Comparison of ENCODE assay signal across 8 mouse cellular contexts in genomic region chr2:180257963-180258865, GRCm38 (mm10). TPM values are rescaled to one million over a fixed set of nuclear protein-coding genes. Genes with fewer than 3 reads are reported as not detected.
DNase-seq lines count a peak whose midpoint lies in the region; ATAC-seq lines count a peak whose summit lies in the region.
"Had no signal": no experiment of that assay in that cellular context is flagged by ENCODE, and none has a peak within 500 bp of the region (broad histone marks: within the 10 kb centered on the region; RNA-seq: fewer than 3 reads in every experiment).

No protein-coding gene starts in this region.

- H3K36me3 ChIP-seq in megakaryocyte, embryonic 14.5 days (replicated peaks; ENCODE audit: low read length) = peaks cover 51% of the 10 kb centered on the region
- peaks cover 49% of the 10 kb centered on the region for H3K36me3 ChIP-seq in forebrain, embryonic 13.5 days (ENCODE audit: poor library complexity, severe bottlenecking)
- H3K36me3 ChIP-seq in limb, embryonic 13.5 days = peaks cover 50% of the 10 kb centered on the region
- peaks cover 30% of the 10 kb centered on the region for H3K36me3 ChIP-seq in stomach, embryonic 14.5 days (ENCODE audit: control insufficient read depth, insufficient read depth, low read length)

- H3K4me3 ChIP-seq in megakaryocyte, embryonic 14.5 days (replicated peaks) = peak overlapping the region; percentile 91
- peak overlapping the region; percentile 90 for H3K4me3 ChIP-seq in forebrain, embryonic 13.5 days
- peak overlapping the region; percentile 93 for H3K4me3 ChIP-seq in limb, embryonic 13.5 days
- H3K4me3 ChIP-seq in stomach, embryonic 14.5 days (ENCODE audit: low read depth, low read length) = peak overlapping the region; percentile 90

- WGBS in forebrain, embryonic 13.5 days = 53% methylated on average over 11 of the region's 11 CpGs
- WGBS in limb, embryonic 13.5 days = 48% methylated on average over 11 of the region's 11 CpGs
- whole genome bisulfite sequencing in stomach, embryonic 14.5 days = 48% methylated on average over 11 of the region's 11 CpGs

- peaks cover 65% of the 10 kb centered on the region for H3K4me1 ChIP-seq in megakaryocyte, embryonic 14.5 days
- peaks cover 16% of the 10 kb centered on the region for H3K4me1 ChIP-seq in forebrain, embryonic 13.5 days
- peaks cover 22% of the 10 kb centered on the region for H3K4me1 ChIP-seq in limb, embryonic 13.5 days
- H3K4me1 ChIP-seq in stomach, embryonic 14.5 days (ENCODE audit: control insufficient read depth, insufficient read depth, low read length) = 0 out of 2 replicates have a peak, but pooled peaks cover 7% of the 10 kb centered on the region

- no peaks in the 10 kb centered on the region for H3K9me3 ChIP-seq in megakaryocyte, embryonic 14.5 days
- no peaks in the 10 kb centered on the region for H3K9me3 ChIP-seq in forebrain, embryonic 13.5 days (replicated peaks)
- no peaks in the 10 kb centered on the region for H3K9me3 ChIP-seq in limb, embryonic 13.5 days
- H3K9me3 ChIP-seq in stomach, embryonic 14.5 days (ENCODE audit: control insufficient read depth, low read depth, low read length) = no peaks in the 10 kb centered on the region

- no peak overlapping the region; the same call in 1 of the 2 replicates for H3K27ac ChIP-seq in forebrain, embryonic 13.5 days
- peak overlapping the region; percentile 91; the same call in 1 of the 2 replicates for H3K27ac ChIP-seq in limb, embryonic 13.5 days
- peak overlapping the region; percentile 77; the same call in 1 of the 2 replicates for H3K27ac ChIP-seq in stomach, embryonic 14.5 days (ENCODE audit: low read length)

- no peaks in the 10 kb centered on the region for H3K27me3 ChIP-seq in megakaryocyte, embryonic 14.5 days (replicated peaks)
- H3K27me3 ChIP-seq in forebrain, embryonic 13.5 days = no peaks in the 10 kb centered on the region
- H3K27me3 ChIP-seq in limb, embryonic 13.5 days = no peaks in the 10 kb centered on the region
- H3K27me3 ChIP-seq in stomach, embryonic 14.5 days (ENCODE audit: control insufficient read depth, insufficient read depth, low read length) = no peaks in the 10 kb centered on the region

- no peak for ATAC-seq in megakaryocyte, adult 5-6 weeks (ENCODE audit: poor library complexity, severe bottlenecking)
- ATAC-seq in forebrain, embryonic 13.5 days = no peak
- no peak for ATAC-seq in limb, embryonic 13.5 days (ENCODE audit: low FRiP score, low read depth)
- ATAC-seq in stomach, embryonic 14.5 days (ENCODE audit: insufficient number of reproducible peaks, insufficient read depth, low FRiP score, low read depth) = no peak

- peak overlapping the region; percentile 92 for H3K4me2 ChIP-seq in forebrain, embryonic 13.5 days
- peak overlapping the region; percentile 91 for H3K4me2 ChIP-seq in limb, embryonic 13.5 days (replicated peaks)
- peak overlapping the region; percentile 82 for H3K4me2 ChIP-seq in stomach, embryonic 14.5 days (replicated peaks; ENCODE audit: low read depth, low read length)

- peak overlapping the region; percentile 96 for H3K9ac ChIP-seq in forebrain, embryonic 13.5 days
- peak overlapping the region; percentile 94 for H3K9ac ChIP-seq in limb, embryonic 13.5 days
- peak overlapping the region; percentile 82 for H3K9ac ChIP-seq in stomach, embryonic 14.5 days (replicated peaks; ENCODE audit: low read depth, low read length)

- no peak for DNase-seq in natural killer cell, adult 2 months (ENCODE audit: low spot score in 2 of 2)
- DNase-seq in gastrocnemius, postnatal 4 days (ENCODE audit: low spot score in 2 of 2) = no peak
- DNase-seq: lung, postnatal 36 days had no signal

RNA-seq across cellular contexts. Expression of gene Rps21, which starts 1.0 kb away (rescaled TPM):
- polyA plus RNA-seq in megakaryocyte, embryonic 14.5 days (2012; ENCODE audit: insufficient read depth, low replicate concordance) = 99.7 and 1,213 TPM in 2 replicates
- 1,036 and 1,070 TPM in 2 replicates for total RNA-seq in megakaryocyte, adult 5-6 weeks (2015)
- total RNA-seq in megakaryocyte, adult 5-6 weeks (2017) = 1,935 and 2,289 TPM in 2 replicates
- polyA plus RNA-seq in forebrain, embryonic 13.5 days (2015; fragmentation: Nextera tagmentation; extraction: Ambion mirVana) = 483 and 550 TPM in 2 replicates
- 572 and 605 TPM in 2 replicates for polyA plus RNA-seq in limb, embryonic 13.5 days (2015; fragmentation: Nextera tagmentation; extraction: Ambion mirVana)
- polyA plus RNA-seq in stomach, embryonic 14.5 days (2014; fragmentation: Nextera tagmentation; extraction: Ambion mirVana) = 734 and 745 TPM in 2 replicates
- total RNA-seq in gastrocnemius, postnatal 4 days (2021) = 100 to 1,000 TPM; 786 to 791 TPM

RNA-seq across cellular contexts. Expression of gene Cables2, which starts 15.1 kb away (rescaled TPM):
- polyA plus RNA-seq in megakaryocyte, embryonic 14.5 days (2012; ENCODE audit: insufficient read depth, low replicate concordance) = 8.4 and 46.3 TPM in 2 replicates
- 16.0 and 16.4 TPM in 2 replicates for total RNA-seq in megakaryocyte, adult 5-6 weeks (2015)
- 12.1 and 12.8 TPM in 2 replicates for total RNA-seq in megakaryocyte, adult 5-6 weeks (2017)
- polyA plus RNA-seq in forebrain, embryonic 13.5 days (2015; fragmentation: Nextera tagmentation; extraction: Ambion mirVana) = 11.0 and 12.7 TPM in 2 replicates
- 14.7 and 16.6 TPM in 2 replicates for polyA plus RNA-seq in limb, embryonic 13.5 days (2015; fragmentation: Nextera tagmentation; extraction: Ambion mirVana)
- polyA plus RNA-seq in stomach, embryonic 14.5 days (2014; fragmentation: Nextera tagmentation; extraction: Ambion mirVana) = 15.5 and 20.4 TPM in 2 replicates
- 10 to 100 TPM; 13.4 to 14.6 TPM for total RNA-seq in gastrocnemius, postnatal 4 days (2021)

RNA-seq across cellular contexts. Expression of gene Rbbp8nl, which starts 31.5 kb away (rescaled TPM):
- polyA plus RNA-seq in megakaryocyte, embryonic 14.5 days (2012; ENCODE audit: insufficient read depth, low replicate concordance) = 0.96 TPM in 1 of 2 replicates, not detected in the other
- not detected in 2 replicates for total RNA-seq in megakaryocyte, adult 5-6 weeks (2015)
- not detected in 2 replicates for total RNA-seq in megakaryocyte, adult 5-6 weeks (2017)
- polyA plus RNA-seq in forebrain, embryonic 13.5 days (2015; fragmentation: Nextera tagmentation; extraction: Ambion mirVana) = not detected in 2 replicates
- polyA plus RNA-seq in limb, embryonic 13.5 days (2015; fragmentation: Nextera tagmentation; extraction: Ambion mirVana) = 1.00 and 1.2 TPM in 2 replicates
- 3.1 TPM in 2 replicates for polyA plus RNA-seq in stomach, embryonic 14.5 days (2014; fragmentation: Nextera tagmentation; extraction: Ambion mirVana)
- total RNA-seq in gastrocnemius, postnatal 4 days (2021) = not detected

RNA-seq across cellular contexts. Expression of gene Lama5, which starts 32.6 kb away (rescaled TPM):
- 0.23 and 3.4 TPM in 2 replicates for polyA plus RNA-seq in megakaryocyte, embryonic 14.5 days (2012; ENCODE audit: insufficient read depth, low replicate concordance)
- total RNA-seq in megakaryocyte, adult 5-6 weeks (2015) = 0.48 and 0.83 TPM in 2 replicates
- 0.18 and 4.0 TPM in 2 replicates for total RNA-seq in megakaryocyte, adult 5-6 weeks (2017)
- 3.4 and 5.0 TPM in 2 replicates for polyA plus RNA-seq in forebrain, embryonic 13.5 days (2015; fragmentation: Nextera tagmentation; extraction: Ambion mirVana)
- 15.6 and 15.8 TPM in 2 replicates for polyA plus RNA-seq in limb, embryonic 13.5 days (2015; fragmentation: Nextera tagmentation; extraction: Ambion mirVana)
- polyA plus RNA-seq in stomach, embryonic 14.5 days (2014; fragmentation: Nextera tagmentation; extraction: Ambion mirVana) = 64.0 and 70.9 TPM in 2 replicates
- total RNA-seq in gastrocnemius, postnatal 4 days (2021) = 10 to 100 TPM; 32.3 to 42.7 TPM
